Mouse (Mus musculus): ENCODE results near the gene Cpm. TPM values are rescaled to one million over a fixed set of nuclear protein-coding genes. Genes with fewer than 3 reads are reported as not detected.

The Cpm gene
- polyA plus RNA-seq (2012; rRNA removed) = 6.6 and 8.0 TPM in 2 replicates

DNA sequence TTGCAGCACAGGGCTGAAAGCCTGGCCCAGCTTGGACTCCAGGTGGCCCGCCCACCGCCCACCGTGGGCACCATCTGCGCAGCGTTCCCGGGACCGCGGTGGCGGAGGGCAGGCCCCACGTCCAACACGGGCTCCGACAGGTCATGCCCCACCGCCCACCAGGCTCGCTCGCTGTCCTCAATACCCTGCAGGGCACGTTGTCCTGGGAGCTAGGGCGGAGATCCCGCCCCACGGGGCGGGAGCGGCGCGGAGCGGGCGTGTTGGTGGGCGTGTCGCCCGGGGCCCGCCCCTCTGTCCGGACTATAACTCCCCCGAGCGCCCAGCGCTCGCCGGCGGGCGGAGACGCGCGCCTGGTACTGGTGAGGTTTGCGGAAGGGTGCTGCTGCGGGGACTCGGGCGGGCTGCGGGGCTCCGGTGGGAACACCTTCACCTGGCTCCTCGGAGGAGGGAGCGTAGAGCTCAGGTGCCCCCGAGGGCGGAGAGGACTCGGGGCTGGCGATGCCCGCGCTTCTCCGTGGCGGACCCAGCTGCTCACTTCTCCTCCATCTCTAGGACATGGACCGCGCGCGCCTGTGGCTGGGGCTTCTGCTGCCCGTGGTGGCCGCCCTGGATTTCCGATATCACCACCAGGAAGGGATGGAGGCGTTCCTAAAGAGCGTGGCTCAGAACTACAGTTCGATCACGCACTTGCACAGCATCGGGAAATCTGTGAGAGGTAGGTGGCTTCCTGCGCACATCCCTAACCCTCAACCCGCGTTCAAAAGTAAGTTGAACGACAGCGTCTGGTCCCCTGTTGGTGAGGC lies at the start of gene Cpm:
TSS of gene Cpm (plus strand) at position 332 of the 803 bp plus-strand sequence.
- no peak within 1 kb of the TSS for H3K27ac ChIP-seq (ENCODE audit: insufficient read depth, low read length)
- H3K4me3 ChIP-seq (ENCODE audit: insufficient read depth, low read length) = peak within 1 kb of the TSS; percentile 30
- no peak for TF ChIP-seq CTCF (IDR thresholded peaks at IDR 0.05; ENCODE audit: extremely low read depth, insufficient read depth, low read length)
- TF ChIP-seq POLR2A (IDR thresholded peaks at IDR 0.05; ENCODE audit: extremely low read depth, insufficient read depth, low read length) = no peak
- H3K4me1 ChIP-seq (ENCODE audit: control insufficient read depth, insufficient read depth, low read length) = no peaks in the 10 kb centered on the region

DNA sequence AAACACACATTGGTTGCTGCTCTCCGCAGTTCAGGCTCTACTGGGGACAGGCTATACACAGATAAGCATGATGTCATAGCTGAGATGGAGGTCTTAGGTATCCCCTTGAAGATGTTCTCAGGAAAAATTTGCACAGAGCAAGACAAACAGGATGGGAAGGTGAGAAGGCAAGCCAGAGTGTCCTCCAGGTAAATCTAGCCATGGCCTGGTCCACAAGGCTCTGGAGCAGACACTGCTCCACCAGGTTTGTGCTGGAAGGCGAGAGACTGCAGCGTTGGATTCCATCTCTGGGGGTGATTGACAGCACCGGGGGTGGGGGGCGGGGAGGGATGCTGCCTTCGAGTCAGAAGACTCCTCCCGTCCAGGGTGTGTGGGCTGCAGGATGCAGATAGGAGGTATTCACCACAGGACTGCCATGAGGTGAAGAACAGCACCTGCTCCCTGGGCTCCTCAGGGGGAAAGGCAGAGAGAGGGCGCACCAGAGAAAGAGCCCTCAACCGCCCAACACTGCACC lies 49.5 kb upstream of the Cpm start:
- Histone ChIP-seq H3K4me3 (ENCODE audit: insufficient read depth, low read length) (no peak overlapping the region), H3K4me1 (ENCODE audit: control insufficient read depth, insufficient read depth, low read length) (no peaks in the 10 kb centered on the region), H3K27ac (ENCODE audit: insufficient read depth, low read length) (no peak overlapping the region)
- TF ChIP-seq POLR2A (IDR thresholded peaks at IDR 0.05; ENCODE audit: extremely low read depth, insufficient read depth, low read length) = no peak

DNA sequence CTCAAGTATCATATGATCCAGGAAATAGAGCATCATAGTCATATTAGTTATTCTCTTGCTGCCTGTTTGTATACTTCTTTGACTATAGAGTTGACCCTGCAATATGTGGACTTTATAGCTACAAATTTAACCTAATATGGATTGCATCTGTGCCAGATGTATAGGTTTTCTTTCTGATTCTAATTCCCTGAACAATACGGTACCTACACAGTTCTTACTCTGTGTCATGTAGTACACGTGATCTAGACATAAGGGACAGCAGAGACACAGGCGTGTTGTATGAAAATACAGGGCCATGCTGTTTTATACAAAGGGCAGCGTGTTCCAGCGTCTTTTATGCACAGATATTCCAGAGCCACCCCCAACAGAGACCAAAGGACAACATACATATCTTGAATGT lies 48.9 kb upstream of the Cpm start:
- no peak for TF ChIP-seq POLR2A (IDR thresholded peaks at IDR 0.05; ENCODE audit: extremely low read depth, insufficient read depth, low read length)
- H3K4me3 ChIP-seq (ENCODE audit: insufficient read depth, low read length) = no peak overlapping the region
- H3K27ac ChIP-seq (ENCODE audit: insufficient read depth, low read length) = no peak overlapping the region
- no peaks in the 10 kb centered on the region for H3K4me1 ChIP-seq (ENCODE audit: control insufficient read depth, insufficient read depth, low read length)

DNA sequence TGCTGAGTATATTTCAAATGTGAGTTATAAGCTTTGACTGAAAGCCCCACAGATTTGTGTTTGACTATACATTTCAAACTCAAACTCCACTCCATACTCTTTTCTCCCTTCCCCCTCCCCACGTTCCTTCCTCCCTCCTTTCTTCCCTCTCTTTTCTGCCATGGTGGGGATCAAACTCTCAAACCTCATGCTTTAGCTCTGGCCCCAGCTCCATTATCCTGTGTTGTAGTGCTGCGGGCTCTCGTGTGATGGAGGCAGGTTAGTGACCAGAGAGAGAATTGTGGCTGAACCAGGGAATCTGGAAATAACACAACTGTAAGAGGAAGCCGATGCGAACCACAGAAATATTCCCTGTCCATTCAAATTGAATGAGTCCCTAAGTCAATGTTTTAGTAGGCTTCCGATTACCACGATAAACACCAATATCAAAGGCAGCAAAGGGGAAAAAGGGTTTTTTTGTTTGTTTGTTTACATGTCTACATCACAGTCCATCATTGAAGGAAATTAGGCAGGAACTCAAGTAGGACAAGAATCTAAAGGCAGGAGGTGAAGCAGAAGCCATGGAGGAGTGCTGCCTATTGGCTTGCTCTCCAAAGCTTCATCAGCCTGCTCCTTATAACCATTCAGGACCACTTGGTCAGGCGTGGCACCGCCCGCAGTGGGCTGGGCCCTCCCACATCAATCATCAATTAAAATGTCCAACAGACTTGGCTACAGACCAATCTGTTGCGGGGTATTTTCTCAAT lies 48.1 kb upstream of the Cpm start:
- Histone ChIP-seq H3K27ac (ENCODE audit: insufficient read depth, low read length) (no peak overlapping the region), H3K4me3 (ENCODE audit: insufficient read depth, low read length) (no peak overlapping the region), H3K4me1 (ENCODE audit: control insufficient read depth, insufficient read depth, low read length) (no peaks in the 10 kb centered on the region)
- TF ChIP-seq CTCF (IDR thresholded peaks at IDR 0.05; ENCODE audit: extremely low read depth, insufficient read depth, low read length) (no peak), POLR2A (IDR thresholded peaks at IDR 0.05; ENCODE audit: extremely low read depth, insufficient read depth, low read length) (no peak)

DNA sequence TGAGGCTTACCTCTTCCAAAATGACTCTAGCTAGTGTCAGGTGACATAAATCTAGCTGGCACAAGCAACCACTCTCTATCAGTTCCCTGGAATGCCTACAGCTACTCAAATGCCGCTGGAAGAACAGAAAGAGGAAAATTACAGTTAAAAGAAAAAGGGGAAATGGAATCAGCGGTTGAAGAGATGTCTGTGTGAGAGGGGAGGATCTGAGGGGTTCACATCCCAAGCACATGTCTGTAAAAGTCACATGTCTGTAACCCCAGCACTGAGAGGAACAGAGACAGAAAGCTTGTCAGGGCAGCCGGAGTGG lies 47.6 kb upstream of the Cpm start:
- no peak for TF ChIP-seq POLR2A (IDR thresholded peaks at IDR 0.05; ENCODE audit: extremely low read depth, insufficient read depth, low read length)
- no peak for TF ChIP-seq CTCF (IDR thresholded peaks at IDR 0.05; ENCODE audit: extremely low read depth, insufficient read depth, low read length)
- no peaks in the 10 kb centered on the region for H3K4me1 ChIP-seq (ENCODE audit: control insufficient read depth, insufficient read depth, low read length)
- no peak overlapping the region for H3K27ac ChIP-seq (ENCODE audit: insufficient read depth, low read length)
- no peak overlapping the region for H3K4me3 ChIP-seq (ENCODE audit: insufficient read depth, low read length)

DNA sequence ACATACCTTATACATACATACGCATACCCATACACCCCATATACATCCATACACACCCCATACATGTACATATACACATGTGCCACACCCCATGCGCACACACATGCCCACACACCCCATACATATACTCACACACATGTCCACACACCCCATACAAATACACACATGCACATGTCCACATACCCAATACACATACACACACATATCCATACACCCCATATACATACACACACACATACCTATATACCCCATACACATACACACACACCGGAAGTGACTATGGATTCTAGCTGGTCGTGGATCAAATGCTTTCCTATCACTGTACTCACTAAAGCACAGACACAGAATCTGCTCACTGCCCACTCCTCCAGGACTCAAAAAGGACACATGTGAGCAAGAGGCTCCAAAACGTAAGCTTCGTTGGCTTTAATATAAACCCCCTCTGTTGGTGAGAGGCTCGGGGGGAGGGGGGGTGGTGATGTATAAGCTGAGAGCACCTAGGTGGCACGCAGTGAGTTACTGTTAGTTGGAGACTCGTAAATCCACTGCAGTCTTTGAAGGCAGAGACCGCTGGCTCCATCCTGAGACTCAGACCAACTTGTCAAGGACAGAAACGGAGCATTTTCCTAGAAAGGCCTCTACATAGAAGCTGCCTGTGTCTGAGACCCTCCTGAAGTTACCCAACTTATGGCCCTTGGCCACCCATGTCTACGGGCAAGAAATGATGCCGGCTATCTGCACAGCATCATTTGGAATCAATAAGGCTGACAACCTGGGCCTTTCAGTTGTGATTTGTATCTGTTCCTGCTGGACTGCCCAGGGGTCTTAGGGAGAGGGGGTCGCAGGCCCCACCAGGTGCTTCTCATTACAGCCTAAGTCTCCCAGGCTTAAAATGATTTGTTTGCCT lies 45.9 kb upstream of the Cpm start:
- no peak overlapping the region for H3K27ac ChIP-seq (ENCODE audit: insufficient read depth, low read length)
- no peak overlapping the region for H3K4me3 ChIP-seq (ENCODE audit: insufficient read depth, low read length)
- H3K4me1 ChIP-seq (ENCODE audit: control insufficient read depth, insufficient read depth, low read length) = no peaks in the 10 kb centered on the region
- TF ChIP-seq CTCF (IDR thresholded peaks at IDR 0.05; ENCODE audit: extremely low read depth, insufficient read depth, low read length) = no peak
- TF ChIP-seq POLR2A (IDR thresholded peaks at IDR 0.05; ENCODE audit: extremely low read depth, insufficient read depth, low read length) = no peak

DNA sequence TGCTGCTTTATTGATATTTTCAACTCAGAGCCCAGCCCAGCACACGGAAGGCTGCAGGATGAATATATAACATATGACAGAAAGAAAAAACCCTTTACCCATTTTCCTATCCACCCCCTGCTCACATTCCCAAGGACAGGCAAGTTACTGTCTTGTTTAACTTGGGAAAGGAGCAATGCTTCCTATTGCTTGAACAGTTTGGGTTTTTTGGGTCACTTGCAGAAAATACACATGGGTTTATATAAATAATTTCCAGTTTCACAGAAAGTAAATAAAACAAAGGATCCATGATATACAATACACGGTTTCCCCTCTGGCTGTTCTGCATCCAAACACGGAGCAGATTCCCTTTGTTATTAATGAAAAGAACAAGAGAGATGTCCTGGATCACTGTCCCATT lies 45.2 kb upstream of the Cpm start:
- TF ChIP-seq POLR2A (IDR thresholded peaks at IDR 0.05; ENCODE audit: extremely low read depth, insufficient read depth, low read length) (no peak), CTCF (IDR thresholded peaks at IDR 0.05; ENCODE audit: extremely low read depth, insufficient read depth, low read length) (no peak)

DNA sequence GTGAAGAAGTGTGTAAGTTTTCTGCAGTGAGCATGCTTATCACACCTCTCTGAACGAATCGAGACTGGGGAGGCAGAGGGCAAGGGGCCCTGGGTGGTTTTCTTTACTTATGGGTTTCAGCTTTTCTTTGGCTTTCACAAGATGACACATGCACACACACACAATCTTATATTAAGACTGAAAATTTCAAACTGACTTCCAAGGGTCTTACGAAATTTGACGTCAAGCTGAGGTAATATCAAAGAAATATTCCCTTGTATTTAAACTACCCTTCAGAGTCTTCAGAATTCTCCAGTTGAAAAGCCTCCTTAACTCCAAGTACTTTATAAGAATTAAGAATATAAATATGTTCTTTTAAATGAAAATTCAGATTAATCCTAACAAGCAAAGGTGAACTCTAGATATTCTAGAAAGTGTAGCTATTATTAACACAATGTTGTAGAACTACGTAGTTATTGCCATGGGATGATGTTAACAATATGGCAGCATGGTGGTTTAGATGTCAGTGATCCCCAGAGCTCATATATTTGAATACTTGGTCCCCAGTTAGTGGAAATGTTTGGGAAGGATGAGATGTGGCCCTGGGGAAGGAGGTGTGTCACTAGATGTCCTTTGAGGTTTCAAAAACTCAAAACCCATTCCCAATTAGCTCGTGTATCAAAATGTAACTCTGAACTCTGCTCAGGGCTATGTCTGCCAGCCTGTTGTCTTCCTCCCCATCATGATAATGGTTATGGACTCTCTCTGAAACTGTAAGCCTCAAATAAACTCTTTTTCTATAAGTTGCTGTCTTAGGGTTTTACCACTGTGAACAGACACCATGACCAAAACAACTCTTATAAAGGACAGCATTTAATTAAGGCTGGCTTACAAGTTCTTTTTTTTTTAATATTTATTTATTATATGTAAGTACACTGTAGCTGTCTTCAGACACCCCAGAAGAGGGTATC lies 44.5 kb upstream of the Cpm start:
- TF ChIP-seq CTCF (IDR thresholded peaks at IDR 0.05; ENCODE audit: extremely low read depth, insufficient read depth, low read length) (no peak), POLR2A (IDR thresholded peaks at IDR 0.05; ENCODE audit: extremely low read depth, insufficient read depth, low read length) (no peak)
- H3K27ac ChIP-seq (ENCODE audit: insufficient read depth, low read length) = no peak overlapping the region
- no peak overlapping the region for H3K4me3 ChIP-seq (ENCODE audit: insufficient read depth, low read length)
- no peaks in the 10 kb centered on the region for H3K4me1 ChIP-seq (ENCODE audit: control insufficient read depth, insufficient read depth, low read length)

More for the DNA sequence above, 45.2 kb upstream of the Cpm start:
- no peak overlapping the region for H3K4me3 ChIP-seq (ENCODE audit: insufficient read depth, low read length)
- H3K4me1 ChIP-seq (ENCODE audit: control insufficient read depth, insufficient read depth, low read length) = no peaks in the 10 kb centered on the region
- no peak overlapping the region for H3K27ac ChIP-seq (ENCODE audit: insufficient read depth, low read length)
